Mouse (Mus musculus) C2C12 (cell line): ENCODE data around the gene Pde6h. TPM values are rescaled to one million over a fixed set of nuclear protein-coding genes. Genes with fewer than 3 reads are reported as not detected.

ENCODE experiments used
- H3K27me3 ChIP-seq: one replicate; pipeline ENCODE4 v1.6.1; 2011; ENCODE audit not compliant: control insufficient read depth, insufficient read depth, insufficient read length
- H3K36me3 ChIP-seq: one replicate; pipeline ENCODE4 v1.6.1; 2011; ENCODE audit not compliant: control insufficient read depth, insufficient read depth
- H3K4me3 ChIP-seq: one replicate; pipeline ENCODE4 v1.5.1; 2011; ENCODE audit warnings: mild to moderate bottlenecking, control low read depth; ENCODE audit not compliant: poor library complexity, insufficient read depth, severe bottlenecking
- H3K79me2 ChIP-seq: one replicate; pipeline ENCODE4 v1.6.1; 2011; ENCODE audit not compliant: control insufficient read depth, insufficient read depth
- H3K79me3 ChIP-seq: one replicate; pipeline ENCODE4 v1.6.1; 2011; ENCODE audit warnings: low read depth, control low read depth
- H3ac ChIP-seq: one replicate; pipeline ENCODE3; 2011; ENCODE audit warnings: low read depth; ENCODE audit not compliant: control insufficient read depth, insufficient read length
- CEBPB ChIP-seq: IDR thresholded peaks from one replicate; pipeline ENCODE4 v1.6.1; 2011; ENCODE audit warnings: low read depth, mild to moderate bottlenecking, control low read depth, moderate library complexity
- CTCF ChIP-seq: IDR thresholded peaks from one replicate; pipeline ENCODE4 v1.5.1; 2011; ENCODE audit not compliant: control insufficient read depth, insufficient read depth, insufficient read length
- FOSL1 ChIP-seq: IDR thresholded peaks from one replicate; pipeline ENCODE4 v1.8.0; 2011; ENCODE audit warnings: mild to moderate bottlenecking, low read length; ENCODE audit not compliant: poor library complexity, insufficient read depth, severe bottlenecking
- MAX ChIP-seq: IDR thresholded peaks from one replicate; pipeline ENCODE4 v1.6.1; 2011; ENCODE audit warnings: mild to moderate bottlenecking, control low read depth
- MYOD1 ChIP-seq: IDR thresholded peaks from one replicate; pipeline ENCODE4 v1.6.1; 2011; ENCODE audit warnings: low read depth; ENCODE audit not compliant: control insufficient read depth, insufficient read length
- MYOG ChIP-seq: IDR thresholded peaks from one replicate; pipeline ENCODE4 v1.6.1; 2011; ENCODE audit not compliant: control insufficient read depth, insufficient read length; ENCODE audit errors: extremely low read depth
- USF1 ChIP-seq: IDR thresholded peaks from one replicate; pipeline ENCODE4 v1.6.1; 2011; ENCODE audit warnings: low read depth, mild to moderate bottlenecking, control low read depth, moderate library complexity
- polyA plus RNA-seq: library from polyadenylated mRNA; unstranded; fragments of >200 nt; fragmentation: generic; extraction: Trizol; gene quantifications from one replicate; pipeline ENCODE4 v1.2.1, GENCODE M21; 2012; ENCODE audit warnings: missing spikeins

The Pde6h gene
- polyA plus RNA-seq, 1 experiment: 0.26 TPM

- no peaks in the 10 kb centered on the region for H3K27me3 ChIP-seq
- H3K79me3 ChIP-seq: no peaks in the 10 kb centered on the region
- H3K4me3 ChIP-seq: no peak overlapping the region
- H3ac ChIP-seq: no peak overlapping the region
- no peaks in the 10 kb centered on the region for H3K36me3 ChIP-seq
- TF ChIP-seq CTCF (no peak), MYOD1 (no peak), USF1 (no peak), CEBPB (no peak), FOSL1 (no peak), MAX (no peak), MYOG (no peak)
- H3K79me2 ChIP-seq: no peaks in the 10 kb centered on the region
Measured at GRCm38 (mm10) chr6:136954192-136954591, 30.6 kb downstream of the Pde6h start.

DNA sequence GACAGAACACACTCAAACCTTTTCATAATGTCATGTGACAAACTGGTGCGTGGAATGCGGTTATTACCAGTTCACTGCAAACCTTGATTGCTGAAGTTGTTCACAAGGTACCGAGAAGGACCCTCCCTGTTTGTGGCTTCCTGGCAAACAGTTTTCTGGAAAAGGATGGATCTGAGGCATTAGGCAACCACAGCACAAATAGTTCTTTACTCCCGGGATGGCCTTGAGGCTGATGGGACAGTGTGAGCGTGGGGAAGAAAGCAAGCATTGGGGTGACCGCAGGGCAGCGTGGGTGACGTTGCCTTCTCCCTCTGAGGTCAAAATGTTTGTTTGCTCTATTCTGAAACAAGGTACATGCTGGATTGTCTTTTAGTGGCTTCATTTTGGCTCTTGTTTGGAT, 31.1 kb downstream of the Pde6h start:
- Histone ChIP-seq H3K36me3 (no peaks in the 10 kb centered on the region), H3K79me2 (no peaks in the 10 kb centered on the region), H3K4me3 (no peak overlapping the region), H3ac (no peak overlapping the region), H3K27me3 (no peaks in the 10 kb centered on the region), H3K79me3 (no peaks in the 10 kb centered on the region)
- no peak for TF ChIP-seq CEBPB
- no peak for TF ChIP-seq CTCF
- TF ChIP-seq MYOG: no peak
- TF ChIP-seq MYOD1: no peak
- TF ChIP-seq MAX: no peak
- TF ChIP-seq USF1: no peak
- no peak for TF ChIP-seq FOSL1

- Histone ChIP-seq H3ac (no peak overlapping the region), H3K36me3 (no peaks in the 10 kb centered on the region), H3K4me3 (no peak overlapping the region), H3K27me3 (no peaks in the 10 kb centered on the region), H3K79me3 (no peaks in the 10 kb centered on the region), H3K79me2 (no peaks in the 10 kb centered on the region)
- TF ChIP-seq CEBPB (no peak), USF1 (no peak), MYOG (no peak), MAX (no peak), CTCF (no peak), FOSL1 (no peak), MYOD1 (no peak)
Measured at GRCm38 (mm10) chr6:136955240-136955639, 31.6 kb downstream of the Pde6h start.

- Histone ChIP-seq H3K79me3 (no peaks in the 10 kb centered on the region), H3K36me3 (no peaks in the 10 kb centered on the region), H3K79me2 (no peaks in the 10 kb centered on the region), H3ac (no peak overlapping the region), H3K4me3 (no peak overlapping the region), H3K27me3 (no peaks in the 10 kb centered on the region)
- no peak for TF ChIP-seq CTCF
- no peak for TF ChIP-seq USF1
- TF ChIP-seq MYOD1: no peak
- TF ChIP-seq MAX: no peak
- TF ChIP-seq MYOG: no peak
- TF ChIP-seq CEBPB: no peak
Measured at GRCm38 (mm10) chr6:136957062-136957461, 33.4 kb downstream of the Pde6h start.

- no peak overlapping the region for H3K4me3 ChIP-seq
- H3K79me2 ChIP-seq: no peaks in the 10 kb centered on the region
- no peaks in the 10 kb centered on the region for H3K27me3 ChIP-seq
- no peak overlapping the region for H3ac ChIP-seq
- H3K79me3 ChIP-seq: no peaks in the 10 kb centered on the region
- no peaks in the 10 kb centered on the region for H3K36me3 ChIP-seq
- no peak for TF ChIP-seq CEBPB
- no peak for TF ChIP-seq FOSL1
- no peak for TF ChIP-seq MAX
- no peak for TF ChIP-seq USF1
- no peak for TF ChIP-seq CTCF
- TF ChIP-seq MYOD1: no peak
- TF ChIP-seq MYOG: no peak
Measured at GRCm38 (mm10) chr6:136959131-136959530, 35.5 kb downstream of the Pde6h start.

- Histone ChIP-seq H3K27me3 (no peaks in the 10 kb centered on the region), H3K79me3 (no peaks in the 10 kb centered on the region), H3K36me3 (no peaks in the 10 kb centered on the region), H3K4me3 (no peak overlapping the region), H3ac (no peak overlapping the region), H3K79me2 (no peaks in the 10 kb centered on the region)
- TF ChIP-seq USF1: no peak
Measured at GRCm38 (mm10) chr6:136962957-136963356, 39.3 kb downstream of the Pde6h start.
